Mouse (Mus musculus): ENCODE data around the gene Grap.
A peak's percentile ranks its signal among the peaks of the same experiment; 100 is the strongest.

Grap gene

DNA sequence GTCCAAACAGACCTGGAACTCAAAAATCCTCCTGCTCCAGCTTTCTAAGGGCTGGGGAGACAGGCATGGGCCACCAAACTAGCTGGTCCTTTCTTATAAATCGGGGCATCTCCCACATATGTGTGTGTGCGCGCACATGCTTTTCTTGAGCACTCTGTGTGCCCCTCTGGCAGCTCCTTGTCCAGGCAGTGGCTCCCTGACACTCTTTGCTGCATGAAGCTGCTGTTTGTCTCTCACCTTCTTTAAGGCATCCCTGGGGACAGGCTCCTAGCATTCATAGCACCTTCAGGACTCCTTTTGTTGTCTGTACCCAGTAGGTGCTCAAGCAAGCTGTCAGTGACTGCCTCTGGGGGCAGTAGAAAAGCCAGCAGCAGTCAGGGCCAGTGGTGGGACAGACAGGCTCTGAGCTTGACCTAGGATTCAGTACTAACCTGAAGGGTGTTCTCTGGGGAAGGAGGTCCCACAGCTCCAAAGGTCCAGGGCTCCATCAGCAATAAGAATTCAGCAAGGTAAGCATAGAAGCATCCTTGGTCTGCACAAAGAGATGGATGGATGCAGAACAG is 5.4 kb downstream of the Grap start:
- DNase-seq (ENCODE audit: low spot score), result no peak

DNA sequence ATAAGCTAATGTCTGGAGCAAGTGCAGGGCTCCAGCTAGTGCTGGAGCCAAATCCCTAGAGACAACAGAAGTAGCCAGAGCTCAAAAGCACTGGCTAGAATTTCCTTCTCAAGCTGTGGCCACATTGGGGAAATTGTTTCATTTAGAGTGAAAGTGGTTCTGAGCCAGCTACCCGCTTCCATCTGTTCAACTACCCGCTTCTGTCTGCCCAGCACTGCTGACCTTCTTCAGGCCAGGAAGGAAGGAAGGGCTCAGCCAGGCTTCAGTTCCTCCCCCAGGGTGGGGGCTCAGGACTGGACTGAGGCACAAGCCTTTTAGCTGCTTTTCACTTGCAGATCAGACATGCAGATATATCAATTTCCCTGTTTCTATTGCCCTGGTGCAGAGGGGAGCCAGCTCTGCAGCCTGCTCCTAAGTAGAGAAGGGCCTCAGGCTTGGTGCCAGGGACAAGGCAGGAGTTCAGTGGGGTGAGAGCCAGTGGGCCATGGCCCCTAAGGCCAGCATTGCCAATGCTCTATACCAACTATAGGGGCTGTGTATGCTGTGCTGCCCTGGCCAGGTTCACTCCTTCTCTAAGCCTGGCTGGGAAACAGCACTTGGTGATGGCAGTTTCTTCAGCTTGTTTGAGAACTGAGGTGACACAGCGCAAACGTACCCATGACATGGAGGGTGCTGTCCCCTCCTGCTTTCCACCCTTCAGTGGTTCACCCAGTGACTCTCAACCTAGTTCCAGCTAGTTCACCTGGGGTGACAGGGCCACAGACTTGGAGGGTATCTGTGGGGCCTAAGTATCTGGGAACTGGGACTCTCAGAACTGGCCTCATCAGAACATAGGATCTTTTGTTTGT is 6.2 kb downstream of the Grap start:
- no peak for DNase-seq (ENCODE audit: low spot score)

DNA sequence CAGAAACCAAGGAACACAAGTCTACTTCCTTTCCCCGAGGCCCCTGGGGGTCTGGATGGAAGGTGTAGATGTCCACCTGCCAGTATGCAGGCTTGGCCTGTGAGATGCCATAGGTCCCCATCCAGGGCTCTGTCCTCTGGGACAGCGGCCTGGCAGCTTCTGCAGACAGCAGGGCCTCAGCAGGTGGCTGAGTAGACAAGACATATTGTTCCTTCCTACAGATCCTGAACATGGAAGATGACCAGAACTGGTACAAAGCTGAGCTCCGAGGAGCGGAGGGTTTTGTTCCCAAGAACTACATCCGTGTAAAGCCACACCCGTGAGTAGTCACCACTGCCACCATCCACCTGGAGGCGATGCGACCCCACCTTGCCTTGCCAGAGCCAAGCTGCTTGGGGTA is 6.9 kb downstream of the Grap start:
- DNase-seq (ENCODE audit: low spot score), result no peak

DNA sequence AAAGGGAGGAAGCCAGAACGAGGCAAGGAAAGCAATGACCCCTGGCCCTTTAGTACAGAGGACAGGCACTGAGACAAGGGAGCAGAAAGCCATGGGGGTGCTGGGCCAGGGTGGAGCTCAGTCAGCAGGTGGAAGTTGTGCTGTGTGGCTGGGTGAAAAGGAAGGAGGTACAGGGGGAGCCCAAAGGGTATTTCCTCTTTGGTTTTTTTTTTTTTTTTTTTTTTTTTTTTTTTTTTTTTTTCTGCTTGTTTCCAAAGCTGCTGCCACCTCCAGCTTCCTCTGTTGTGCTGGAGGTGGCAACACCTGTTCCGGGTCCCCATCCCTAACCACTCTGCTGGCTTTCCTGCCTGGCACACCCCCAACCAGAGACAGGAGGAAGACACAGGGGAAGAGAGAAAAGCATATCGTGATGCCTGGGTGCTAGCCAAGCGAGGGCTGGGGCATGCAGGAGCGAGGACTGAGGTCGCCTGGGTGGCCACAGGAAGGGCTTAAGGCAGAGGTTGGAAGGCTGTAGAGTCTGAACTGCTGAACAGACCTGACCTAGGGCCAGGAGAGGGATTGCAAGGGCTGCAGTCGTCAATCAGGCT is 7.8 kb downstream of the Grap start:
- DNase-seq (ENCODE audit: low spot score), result no peak

DNA sequence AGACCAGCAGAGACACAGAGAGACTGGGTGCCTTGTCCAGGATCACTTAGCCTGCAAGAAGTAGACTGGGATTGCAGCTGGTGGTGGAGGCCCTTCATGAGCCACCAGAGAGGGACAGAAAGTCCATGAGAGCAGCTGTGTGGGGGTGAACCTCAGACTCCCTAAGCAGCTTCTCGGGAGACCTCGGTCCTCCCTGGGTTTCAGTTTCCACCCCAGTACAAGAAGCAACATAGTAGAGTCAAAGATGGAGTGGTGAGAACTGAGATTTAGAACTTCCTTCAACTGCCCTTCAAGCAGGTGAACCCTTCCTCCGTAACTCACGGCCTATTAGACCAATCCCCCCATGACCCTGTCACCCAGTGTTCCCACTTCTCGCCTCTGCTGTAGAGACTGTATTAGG is 9.1 kb downstream of the Grap start:
- DNase-seq (ENCODE audit: low spot score), result no peak

DNA sequence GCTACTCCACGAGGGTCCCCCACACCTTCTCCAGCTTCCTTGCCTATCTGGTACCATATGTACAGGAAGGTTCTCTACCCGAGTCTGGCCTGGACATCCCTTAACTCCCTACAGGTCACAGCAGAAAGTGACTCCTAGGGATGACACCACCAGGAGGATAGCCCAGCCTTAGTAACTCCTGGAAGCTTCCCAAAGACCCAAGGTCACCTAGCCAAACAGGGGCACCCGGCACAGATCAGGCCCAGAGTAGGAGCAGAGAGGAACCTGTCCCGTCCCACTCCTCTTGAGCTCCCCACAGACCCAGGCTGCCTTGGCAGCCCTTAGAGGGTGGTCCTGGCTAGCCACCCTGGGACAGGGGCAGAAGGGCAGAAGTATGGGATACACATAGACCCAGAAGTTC is 12.3 kb downstream of the Grap start:
- DNase-seq (ENCODE audit: low spot score), result no peak

DNA sequence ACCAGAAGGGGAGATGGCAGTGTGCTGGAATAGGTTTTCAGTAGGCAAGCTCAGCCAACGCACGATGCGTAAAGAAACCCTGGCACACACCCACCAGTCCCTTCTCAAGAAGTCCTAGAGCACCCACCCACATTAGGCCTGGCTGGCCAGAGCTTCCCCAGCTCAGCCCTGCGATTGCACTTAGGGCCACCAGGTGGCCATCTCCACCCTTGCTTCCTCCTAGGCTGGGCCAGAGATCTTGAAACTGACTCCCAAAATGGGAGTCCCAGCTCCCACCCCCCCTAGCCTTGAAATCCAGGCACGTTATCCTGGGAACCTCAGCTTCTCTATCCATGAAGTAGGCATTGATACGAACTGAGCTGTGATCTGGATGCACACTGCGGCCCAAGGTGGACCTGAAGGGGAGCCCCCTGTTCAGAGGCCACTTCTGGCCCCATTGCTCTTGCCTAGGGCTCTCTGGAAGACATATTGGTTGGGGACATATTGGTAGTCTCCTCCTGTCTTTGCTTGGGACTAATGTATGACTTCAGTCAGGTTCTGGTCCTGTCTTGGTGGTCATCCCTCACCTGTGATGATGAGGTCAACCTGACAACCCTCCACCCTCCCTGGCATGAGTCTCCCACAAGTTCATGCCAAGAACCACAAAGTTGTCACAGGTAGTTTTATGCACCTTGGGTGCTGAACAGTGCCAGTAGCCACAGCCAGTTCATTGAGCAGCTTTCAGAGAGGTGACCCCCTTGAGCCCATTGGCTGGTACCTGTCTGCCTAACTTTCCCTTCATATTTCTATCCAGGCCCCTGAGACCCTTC is 13.1 kb downstream of the Grap start:
- peak; percentile 75 for DNase-seq (ENCODE audit: low spot score)

DNA sequence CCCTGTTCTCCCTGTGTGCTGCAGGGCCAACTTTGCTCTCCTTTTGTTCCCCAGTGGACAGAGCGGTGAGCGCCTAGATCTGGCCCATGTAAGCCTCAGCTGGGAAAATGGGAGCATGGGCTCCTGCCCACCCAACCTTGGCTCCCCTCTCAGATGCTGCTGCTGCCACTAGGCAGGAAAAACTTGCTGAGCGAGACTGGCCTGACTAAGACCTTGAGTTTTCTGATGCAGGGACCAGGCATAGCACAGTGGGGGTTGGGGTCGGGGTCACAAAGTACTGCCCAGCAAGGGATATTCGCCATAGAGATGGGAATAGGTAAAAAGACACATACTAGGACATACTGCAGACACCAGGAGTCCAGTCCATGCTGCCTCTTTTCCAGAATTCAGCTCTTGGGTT is 14.2 kb downstream of the Grap start:
- no peak for DNase-seq (ENCODE audit: low spot score)

DNA sequence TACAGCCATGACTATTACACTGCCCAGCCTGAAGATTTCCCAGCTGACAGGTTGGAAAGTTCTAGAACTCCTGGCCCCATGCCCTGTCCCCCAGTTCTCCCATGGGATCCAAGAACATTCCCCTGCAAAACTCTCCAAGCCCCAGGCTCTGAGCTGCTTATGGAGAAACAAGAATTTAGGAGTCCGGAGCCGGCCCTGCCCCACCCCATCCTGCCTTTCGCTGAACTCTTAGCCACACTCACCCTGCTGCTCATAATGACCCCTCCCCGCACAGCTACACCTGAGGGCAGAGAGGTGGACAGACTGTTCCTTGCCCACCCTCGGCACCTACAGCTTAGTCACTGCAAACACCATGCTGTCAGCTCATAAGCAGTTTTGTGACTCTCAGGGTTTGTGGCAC is 14.7 kb downstream of the Grap start:
- DNase-seq (ENCODE audit: low spot score), result no peak

DNA sequence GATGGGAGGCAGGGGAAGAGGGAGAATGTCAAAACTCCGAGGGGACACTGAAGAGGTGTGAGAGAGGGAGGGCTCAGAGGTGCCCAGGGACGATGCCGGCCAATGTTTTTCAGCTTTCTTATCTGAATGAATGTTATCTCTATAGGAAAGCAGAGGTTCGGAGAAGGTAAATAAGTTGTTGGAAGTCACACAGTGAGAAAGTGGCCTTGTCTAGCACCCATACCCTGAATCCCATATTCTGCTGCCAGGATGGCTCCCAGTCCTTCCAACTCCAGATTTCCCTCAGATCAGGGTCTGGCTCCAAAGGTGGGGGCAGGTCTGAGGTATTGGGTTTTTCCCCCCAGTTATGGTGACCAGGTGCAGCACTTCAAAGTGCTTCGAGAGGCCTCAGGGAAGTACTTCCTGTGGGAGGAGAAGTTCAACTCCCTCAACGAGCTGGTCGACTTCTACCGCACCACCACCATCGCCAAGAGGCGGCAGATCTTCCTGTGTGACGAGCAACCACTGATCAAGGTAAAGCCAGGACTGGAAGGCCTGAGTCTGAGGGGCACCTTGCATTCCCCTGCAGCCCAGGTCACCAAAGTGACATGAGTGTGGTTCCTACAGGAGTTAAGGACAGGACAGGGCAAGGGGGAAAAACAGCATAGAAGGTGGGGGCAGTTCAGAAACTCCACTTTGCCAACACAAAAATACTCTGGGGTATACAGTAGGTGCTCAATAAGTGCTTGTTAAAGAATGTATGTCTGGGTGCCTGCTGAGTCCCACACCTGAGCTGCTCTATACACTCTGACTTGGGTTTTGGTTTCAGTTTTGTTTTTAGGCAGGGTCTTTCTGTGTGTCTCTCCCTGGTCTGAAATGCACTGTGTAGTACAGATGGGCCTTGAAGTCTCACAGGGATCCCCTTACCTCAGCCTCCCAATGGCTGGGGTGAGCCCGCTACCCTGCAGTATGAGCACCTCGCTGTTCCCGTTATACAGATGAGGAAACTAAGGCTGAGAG is 16.7 kb downstream of the Grap start:
- DNase-seq (ENCODE audit: low spot score), result no peak

DNA sequence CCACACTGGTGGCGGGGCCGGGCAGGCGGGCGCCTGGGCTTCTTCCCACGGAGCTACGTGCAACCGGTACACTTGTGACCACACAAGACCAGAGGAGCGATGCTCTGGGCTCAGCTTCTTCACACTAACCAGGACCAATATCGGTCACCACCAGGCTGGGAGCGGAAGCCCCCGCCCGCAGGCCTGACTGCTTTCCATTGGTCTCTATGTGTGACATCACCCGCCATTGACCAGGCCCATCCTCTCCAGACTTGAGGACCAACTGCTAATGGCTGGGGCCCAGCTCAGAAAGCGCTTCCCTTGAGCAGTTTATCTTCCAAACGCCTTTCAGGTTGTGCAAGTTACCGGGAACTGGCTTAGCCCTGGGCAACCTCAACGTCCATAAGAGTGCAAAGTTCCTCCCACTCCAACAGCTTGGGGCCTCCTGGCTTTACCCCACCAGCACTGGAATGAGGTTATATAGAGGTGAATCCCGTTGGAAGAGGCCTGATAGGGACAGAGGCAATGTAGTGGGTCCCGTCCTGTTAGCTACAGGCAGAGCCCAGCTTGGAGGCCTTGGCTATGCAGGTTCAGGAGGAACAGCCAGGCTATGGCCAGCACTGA is 18.8 kb downstream of the Grap start:
- peak; percentile 21 for DNase-seq (ENCODE audit: low spot score)

DNA sequence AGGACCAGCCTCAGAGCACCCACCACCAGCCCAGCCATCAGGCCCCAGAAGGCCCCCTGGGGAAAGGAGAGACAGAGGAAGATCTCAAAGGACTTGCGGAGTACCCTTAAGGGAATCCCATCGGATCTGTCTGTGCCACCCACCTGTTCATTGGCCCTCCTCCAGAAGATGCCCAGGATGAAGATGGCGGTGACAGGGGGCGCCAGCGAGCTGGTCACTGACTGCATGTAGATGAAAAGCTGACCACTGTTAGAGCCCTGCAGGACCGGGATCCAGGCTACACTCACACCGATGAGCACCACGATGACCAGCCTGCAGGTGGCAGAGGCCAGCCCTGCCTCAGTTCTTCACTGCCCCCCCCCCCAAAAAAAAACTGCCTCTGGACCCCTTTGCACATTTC is 20.6 kb downstream of the Grap start:
- DNase-seq (ENCODE audit: low spot score), result peak; percentile 45

DNA sequence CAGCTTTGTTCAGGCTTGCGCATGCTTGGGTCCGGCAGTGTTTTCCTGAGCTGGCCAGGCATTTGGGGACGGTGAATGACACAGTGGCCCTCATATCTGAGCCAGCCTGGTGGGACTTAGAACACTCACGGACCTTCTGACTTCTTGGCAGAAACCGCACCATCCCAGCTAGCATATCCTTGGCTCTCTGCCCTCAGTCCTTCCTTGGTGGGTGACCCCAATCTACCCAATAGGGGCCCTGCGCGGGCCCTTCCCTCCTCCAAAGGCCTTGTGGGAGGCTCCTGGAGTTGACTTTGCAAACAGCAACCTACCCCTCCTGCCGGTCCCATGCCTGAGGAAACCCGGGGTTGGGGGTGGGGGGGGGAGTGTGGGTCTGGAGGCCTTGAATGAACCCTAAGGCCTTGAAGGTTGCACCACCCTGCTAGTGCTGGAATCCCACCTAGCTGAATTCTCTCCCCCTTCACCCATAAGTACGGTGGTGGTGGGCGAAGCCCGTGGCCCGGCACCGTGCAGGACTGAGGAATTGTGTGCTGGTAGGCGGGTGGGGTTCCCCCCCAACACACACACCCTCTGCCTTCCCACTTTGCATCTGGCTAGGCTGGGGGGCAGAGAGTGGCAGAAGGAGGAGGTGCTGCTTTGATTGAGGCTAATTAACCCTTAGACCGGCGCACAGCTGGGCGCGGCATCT is 21.2 kb downstream of the Grap start:
- DNase-seq (ENCODE audit: low spot score), result no peak

DNA sequence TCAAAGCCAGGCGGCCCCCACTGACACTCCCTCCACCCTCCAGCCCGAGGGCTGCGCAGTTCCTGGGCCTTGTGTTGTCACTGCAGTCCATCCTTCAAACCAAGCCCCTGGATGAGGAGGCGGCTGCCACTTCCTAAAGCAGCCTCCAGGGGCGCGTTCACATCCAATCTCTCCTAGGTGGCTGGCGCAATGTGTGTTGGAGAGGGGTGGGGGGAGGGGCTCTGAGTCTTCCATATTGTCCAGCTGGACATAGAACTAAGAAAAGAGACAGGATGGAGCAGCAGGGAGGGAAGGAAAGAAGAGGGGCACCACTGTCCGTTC is 21.7 kb downstream of the Grap start:
- DNase-seq (ENCODE audit: low spot score), result peak; percentile 93

DNA sequence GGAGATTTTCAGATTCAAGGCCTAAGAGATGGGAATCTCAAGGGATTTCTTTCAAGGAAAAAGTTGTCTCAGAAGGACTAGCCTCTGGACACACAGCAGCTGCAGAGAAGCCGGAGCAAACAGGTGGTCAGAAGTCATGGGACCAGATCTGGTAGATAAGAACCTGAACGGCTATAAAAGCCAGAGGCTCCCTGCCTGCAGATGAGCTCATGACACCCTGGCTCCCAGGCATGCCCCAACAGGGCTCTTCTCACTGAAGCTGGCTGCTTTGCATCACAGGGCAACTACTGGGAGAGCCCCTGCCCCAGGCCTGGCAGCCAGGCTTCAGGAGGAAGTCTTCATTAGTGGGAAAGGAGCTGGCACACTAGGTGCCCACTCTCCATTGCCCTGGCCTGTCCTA is 22.3 kb downstream of the Grap start:
- DNase-seq (ENCODE audit: low spot score), result no peak

DNA sequence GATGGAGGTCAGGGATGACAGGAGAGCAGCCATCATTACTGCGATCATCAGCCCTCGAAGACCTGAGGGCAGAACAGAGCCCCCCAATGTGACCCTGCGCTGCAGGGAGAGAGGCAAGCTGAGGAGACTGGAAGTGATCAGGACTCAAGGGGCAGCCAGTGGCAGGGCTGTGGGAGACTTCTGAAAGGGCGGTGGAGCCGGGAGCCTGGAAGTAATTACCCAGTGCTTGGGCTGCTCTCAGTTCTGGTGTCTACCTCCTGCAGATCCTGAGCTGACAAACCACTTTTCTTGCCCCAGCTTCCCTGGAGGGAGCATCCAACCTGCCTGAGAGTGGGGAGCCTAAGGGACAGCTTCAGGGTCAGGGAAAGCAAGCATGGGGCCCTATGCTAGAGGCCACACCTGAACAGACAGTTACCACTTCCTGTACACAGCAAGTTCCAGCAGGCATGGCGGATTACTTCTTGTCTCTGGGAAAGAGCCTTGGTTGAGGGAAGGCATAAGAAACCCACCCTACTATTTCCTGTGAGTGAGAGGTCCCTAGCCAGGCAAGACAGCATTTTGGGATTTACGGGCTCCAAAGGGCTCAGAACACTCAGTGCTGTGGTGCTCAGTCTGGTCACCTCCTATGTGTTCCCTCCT is 23.3 kb downstream of the Grap start:
- peak; percentile 49 for DNase-seq (ENCODE audit: low spot score)

DNA sequence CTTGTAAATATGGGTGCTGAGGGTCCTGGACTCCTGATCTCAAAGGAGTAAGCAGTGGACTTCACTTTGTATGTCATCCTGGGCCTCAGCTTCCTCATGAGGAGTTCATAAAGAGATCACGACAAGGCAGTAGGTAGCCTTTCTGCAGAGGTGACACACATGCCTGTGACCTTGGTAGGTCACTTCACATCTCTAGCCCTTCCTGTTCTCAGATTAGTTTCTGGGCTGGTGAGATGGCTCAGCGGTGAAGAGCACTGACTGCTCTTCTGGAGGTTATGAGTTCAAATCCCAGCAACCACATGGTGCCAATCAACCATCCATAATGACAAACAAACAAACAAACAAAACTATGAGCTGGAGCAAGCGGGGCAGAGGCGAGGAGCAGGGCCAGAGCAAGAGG is 24.6 kb downstream of the Grap start:
- no peak for DNase-seq (ENCODE audit: low spot score)

DNA sequence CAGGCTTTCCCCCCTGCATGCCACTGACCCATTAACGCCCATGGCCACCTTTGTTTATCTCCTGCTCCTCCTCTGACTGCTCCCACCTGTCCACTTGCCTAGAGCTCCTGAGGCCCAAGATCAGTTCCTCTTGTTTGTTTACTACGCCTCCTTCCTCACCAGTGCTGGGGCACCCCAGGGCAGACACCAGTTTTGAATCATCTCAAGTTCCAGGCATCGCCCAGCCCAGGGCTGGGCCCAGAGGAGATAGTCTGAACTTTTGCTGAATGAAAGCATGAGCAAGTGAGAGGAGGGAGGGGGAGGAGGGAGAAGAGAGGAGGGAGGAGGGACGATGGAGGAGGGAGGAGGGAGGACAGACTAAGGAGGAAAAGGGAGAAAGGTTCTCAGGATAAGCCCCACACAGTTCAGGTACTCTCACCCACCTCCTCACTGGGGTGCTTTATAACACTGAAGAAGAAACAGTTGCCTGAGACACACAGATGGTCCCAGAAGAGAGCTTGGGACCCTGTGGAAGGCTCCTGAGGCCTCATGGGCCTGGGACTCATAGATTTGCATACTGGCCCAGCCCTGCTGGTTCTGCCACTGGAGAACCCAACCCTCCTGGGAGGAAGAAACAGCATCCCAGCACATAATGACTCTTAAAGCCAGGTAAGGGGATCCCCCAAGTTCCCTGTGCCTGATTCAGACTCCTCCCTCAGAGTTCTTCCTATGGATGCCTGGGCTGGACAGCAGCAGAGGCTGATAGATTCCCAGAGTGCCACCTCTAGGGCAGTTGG is 26.2 kb downstream of the Grap start:
- DNase-seq (ENCODE audit: low spot score), result no peak
